Mouse (Mus musculus) ovary, postnatal 14 days (tissue): ENCODE results near the gene Foxg1.

ENCODE experiments used
- DNase-seq: peaks from one replicate; pipeline ENCODE4 v3.0.0; 2022; ENCODE audit warnings: low spot score

Gene Foxg1

DNA sequence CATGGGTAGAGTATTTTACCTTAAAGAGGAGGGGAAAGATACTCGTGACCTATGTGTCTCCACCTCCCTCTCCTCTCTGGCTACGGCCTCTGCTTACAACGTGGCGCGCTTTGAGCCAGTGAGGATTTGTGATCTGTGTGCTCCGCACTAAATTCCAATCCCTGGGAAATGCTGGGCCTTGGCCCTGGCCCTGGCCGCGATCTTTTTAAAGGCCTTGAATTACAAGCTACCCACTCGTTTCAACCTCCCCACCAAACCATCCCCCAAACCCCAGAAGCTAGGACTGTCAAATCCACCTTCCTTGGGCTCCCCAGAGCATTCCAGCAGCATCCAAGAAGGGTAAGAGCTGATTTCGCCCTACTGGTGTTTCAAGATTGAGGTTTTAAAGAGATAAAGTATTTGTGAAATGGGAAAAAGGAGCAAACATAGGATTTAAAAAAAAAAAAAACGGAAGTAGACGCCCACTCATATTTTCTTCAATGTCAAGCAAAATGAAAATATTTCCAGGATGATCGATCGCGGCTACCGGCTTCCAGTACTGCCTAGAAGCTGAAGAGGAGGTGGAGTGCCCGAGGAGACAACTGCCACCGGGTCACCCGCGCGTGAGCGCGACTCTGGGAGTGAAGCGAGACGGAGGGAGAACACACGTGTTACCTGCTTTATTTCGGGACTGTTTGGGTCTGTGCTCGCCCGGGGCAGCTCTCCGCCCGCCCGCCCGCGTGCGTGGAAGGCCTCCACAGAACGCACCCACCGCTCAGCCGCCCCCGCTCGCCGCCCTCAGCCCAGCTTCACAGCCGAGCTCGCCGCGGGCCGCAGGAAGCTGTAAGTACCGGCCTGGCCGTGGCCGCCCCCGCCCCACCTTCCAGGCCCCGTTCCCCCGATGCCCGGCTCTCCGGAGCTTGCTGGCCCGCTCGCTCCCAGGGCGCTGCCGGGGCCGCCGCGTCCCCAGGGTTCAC, at the start of gene Foxg1:
Gene Foxg1, plus strand, starts transcription at position 96 of the 956 bp plus-strand sequence.
- DNase-seq = no peak

DNA sequence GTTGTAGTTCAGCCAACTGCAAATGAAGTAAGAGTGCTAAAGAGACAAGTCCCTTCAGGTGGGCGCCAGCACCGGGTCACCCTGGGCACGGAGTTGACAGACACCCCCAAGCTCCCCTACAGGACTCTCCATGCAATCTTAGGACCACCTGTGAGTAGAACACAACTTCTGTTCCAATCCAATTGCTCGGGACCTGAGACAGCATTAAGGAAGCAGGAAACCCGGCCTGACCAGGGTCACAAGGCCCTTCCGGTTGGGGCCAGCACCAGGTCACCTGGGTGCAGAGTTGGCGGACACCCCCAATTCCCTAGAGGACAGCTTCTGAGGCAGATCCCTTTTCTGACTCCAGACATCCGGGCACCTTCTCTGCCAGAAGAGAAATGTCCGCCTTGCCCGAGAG, 32.8 kb upstream of the Foxg1 start:
- DNase-seq = no peak

DNA sequence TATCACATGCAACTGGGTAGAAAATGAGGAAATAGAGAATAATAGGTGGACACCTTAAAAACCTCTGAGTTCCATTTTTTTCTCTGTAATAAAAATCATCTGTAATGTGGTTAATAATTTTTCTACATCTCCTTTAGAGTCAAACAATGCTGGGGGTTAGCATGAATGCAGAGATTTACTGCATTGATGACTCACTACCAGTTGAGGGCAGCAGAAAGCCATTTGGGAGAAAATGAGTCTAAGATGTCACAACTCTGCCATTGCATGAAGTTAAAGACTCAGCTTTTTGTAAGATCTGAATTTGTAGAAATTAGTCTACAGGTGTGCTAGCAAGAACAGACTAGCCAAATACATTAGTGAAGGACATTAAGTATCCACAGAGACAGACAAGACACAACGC, 13.5 kb upstream of the Foxg1 start:
- no peak for DNase-seq

DNA sequence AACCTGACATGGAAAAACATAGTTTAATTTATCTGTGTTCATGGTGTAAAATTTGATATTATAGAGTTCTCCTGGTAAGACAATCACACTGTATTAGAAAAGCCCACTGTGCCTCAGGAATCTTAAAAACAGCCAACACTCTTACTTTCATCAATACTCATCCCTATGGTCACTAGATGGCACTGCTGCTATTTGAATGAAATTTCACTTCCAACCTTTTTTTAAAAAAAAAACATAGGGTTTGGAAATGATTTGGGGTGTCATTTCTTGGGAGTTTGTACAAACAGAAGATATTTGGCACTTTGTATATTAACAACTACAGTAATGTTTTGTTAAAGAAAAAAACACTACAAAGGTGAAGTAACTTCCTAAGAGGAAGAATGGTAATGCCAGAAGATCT, 10.3 kb upstream of the Foxg1 start:
- DNase-seq = no peak

DNA sequence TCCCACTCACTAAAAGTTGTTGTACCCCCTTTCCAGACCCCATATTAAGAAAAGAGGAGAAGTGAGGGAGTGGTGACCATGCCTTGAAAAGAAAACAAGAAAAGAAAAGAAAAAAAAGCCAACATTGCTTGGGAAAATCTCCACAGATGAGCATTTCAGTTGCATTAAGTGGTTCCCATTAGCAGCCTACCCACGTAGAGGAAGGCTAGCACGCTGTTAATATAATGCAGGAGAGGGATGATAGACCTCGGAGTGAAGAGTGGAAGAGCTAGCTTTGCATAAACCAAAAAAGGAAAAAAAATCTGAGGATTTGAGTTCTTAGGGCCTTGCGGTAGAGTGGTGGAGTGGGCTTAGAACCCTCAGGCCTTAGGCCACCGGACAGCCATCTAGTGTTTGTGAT, 9.3 kb upstream of the Foxg1 start:
- no peak for DNase-seq

DNA sequence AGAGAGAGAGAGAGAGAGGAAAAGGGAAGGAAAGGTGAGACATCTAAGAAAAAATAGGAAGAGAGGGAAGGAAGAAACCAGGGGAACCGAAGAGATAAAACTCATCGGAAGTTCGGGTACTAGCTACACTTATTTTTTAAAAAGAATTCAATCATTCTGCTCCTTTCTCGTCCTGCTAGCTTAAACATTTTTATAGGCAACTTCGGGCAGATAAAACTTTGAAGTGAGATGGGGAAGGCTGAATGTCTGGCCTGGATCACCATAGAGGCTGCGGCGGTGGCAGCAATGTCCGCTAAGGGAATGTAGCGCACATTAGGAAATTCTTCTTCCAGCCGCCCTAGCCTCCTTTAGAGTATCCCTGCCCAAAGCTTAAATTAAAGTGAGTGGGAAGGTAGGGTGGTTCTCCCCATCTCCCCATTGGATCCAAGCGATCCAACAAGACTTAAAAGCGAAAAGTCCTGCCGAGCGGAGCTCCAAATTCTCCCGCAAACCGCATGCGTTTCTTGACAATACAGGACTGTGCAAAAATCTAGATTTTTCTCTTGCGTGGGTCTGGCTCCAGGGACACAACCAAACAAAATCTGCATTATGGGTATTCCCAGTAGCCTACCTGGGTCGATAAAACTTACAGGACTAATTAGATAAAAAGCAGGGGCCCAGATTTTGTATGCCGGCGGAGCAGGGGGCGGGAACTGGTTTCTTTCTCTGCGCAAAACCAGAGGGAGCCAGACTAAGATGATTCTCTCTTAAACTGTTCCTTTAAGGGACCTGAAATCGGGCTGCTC, 8.4 kb upstream of the Foxg1 start:
- no peak for DNase-seq

DNA sequence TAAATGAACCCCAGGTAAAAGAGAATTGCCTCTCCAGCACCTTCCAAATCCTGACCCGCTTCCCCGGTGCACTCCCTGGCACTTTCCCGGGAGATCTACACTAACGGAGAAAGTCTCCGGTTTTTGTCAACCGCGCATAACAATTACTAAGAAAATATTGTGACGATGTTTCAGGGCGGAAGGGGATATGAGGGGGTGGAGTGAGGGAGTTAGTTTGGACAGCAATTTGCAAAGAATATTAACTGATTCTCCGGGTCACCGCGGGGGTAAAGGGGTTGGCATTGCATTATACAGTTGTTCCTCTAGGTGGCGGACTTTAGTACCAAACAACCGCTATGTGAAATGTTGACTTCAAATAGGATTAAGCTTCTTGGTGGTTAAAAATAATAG, 7.9 kb upstream of the Foxg1 start:
- DNase-seq = no peak

DNA sequence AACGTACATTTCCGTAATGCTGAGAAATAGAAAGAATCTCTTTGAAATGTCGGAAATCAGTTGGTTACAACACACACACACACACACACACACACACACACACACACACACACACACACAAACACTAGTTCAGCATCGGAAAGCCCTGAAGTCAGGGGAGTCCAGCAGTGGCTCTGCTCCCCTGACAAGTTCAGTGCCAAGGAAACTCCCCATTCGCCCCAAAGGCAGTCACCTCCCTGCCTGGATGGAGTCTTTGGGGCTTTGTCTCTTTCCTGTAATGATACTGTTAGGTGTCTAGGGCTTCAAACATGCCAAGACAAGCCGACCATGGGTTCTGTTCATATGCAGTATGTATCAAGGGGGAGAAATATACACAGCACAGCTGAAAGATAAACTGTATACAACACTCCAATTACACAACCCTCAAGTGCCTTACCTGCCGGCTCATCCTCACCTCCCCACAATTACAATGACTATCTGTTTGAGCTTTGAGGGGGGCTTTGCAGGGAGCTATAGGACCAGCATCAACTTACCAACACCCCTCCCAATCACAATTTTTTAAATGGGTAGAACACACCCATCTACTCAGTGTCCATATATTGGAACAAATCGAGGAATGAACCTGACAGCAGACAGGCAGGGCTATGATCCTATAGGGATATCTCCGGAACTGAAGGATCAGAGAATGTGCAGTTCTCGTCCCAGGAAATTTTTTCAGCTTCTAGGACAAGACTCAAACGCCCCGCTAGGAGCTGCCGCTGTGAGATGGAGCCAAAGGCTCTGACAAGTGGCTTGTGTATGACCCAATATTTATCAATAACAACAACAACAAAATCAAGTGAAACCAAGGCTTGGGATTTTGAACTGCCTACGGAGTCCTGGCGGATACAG, 6.8 kb upstream of the Foxg1 start:
- DNase-seq = no peak

DNA sequence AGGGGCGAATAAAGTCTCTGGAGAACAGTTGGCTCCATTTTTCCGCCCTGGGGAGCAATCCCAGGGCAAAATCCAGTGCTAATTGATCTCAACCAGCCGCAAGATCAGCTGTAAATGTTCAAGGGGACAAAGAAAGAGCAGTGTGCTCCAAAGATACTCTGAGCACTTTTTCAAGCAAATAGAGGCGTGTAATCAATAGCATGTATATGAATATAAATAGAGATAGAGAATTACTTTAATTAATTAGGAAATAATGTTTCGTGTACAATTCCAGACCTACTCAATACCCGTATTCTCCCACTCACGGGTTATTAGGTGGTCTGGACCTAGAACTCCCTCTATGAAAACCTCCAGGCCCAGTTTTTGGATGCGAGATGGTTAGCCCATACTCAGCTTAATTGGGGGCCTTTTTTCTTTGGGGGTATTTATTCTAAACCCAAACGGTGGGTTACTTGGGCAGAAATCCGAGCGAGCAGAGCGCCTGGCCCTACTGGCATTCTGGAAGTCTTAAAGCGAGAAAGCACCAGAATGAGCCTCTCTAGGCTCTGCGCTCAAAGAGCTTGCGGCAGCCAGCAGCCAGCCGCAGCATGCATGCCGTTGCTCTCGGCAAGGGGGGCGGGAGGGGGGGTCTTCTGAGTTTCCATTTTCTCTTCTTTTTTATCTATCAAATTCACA, 6.0 kb upstream of the Foxg1 start:
- no peak for DNase-seq

DNA sequence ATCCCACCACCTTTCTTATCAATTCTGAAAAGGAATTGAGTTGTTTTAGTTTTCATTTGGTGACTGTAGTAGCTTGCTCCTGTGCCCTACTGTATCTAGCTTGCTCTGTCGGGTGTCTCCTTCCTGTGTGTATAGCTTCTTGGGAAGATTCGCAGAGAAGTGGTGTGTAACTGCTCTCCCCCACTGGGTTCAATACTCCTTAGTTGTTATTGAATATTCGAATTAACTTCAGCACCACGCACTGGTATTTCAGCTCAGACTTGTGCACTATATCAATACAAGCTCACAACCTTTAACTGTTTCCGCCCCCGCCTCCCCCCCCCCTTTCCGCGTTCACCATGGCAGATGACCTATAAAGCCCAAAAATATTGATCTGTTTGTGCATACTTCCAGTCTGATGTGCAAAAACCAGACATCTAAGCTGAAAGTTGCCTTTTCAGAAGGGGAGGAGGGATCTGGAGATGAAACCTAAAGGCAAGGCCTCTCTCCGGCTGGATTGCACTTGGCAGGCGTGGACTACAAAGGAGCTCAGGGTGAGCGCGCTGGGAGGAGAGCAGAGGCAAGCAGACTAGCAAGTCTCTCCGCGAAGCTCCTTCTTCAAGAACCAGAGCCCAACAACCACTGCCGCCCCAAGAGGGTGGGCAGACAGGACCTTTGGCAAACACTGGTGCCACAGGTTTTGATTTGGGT, 5.0 kb upstream of the Foxg1 start:
- no peak for DNase-seq

DNA sequence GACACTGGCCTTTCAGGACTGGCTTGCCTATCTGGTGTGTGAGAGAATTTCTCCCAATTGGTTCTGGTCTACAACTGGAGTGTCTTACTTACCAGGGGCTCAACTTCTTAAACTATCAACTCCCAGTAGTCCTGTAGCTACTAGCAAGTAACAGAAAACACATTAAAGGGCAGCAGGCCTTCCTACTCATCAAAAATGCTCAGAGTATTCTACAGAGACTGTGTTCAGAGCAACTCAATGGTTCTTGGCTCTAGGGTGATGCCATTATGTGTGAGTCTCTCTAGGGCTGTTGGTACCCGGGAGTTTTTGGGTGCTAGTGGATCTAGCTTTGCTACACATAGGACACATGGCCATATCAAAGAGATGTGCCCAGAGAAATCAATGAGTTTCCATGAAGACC, 3.5 kb upstream of the Foxg1 start:
- no peak for DNase-seq

DNA sequence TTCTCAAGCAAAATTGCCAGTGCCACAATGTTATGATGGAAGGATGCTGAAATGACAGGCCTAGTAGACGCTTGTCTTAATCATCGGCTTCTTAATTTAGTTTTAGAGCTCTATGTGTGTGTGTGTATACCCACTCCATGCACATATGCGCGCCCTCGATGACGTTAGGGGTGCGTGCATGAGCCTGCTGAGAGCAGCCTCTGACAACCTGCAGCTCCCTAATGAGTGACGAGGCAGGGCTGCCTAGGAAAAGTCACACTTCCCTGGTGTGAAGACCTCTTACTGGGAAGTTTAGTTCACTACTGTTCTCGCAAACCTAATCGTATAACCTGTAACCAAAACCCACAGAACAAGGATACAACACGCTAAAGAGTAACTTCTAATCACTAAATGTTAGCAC, 3.0 kb upstream of the Foxg1 start:
- no peak for DNase-seq

DNA sequence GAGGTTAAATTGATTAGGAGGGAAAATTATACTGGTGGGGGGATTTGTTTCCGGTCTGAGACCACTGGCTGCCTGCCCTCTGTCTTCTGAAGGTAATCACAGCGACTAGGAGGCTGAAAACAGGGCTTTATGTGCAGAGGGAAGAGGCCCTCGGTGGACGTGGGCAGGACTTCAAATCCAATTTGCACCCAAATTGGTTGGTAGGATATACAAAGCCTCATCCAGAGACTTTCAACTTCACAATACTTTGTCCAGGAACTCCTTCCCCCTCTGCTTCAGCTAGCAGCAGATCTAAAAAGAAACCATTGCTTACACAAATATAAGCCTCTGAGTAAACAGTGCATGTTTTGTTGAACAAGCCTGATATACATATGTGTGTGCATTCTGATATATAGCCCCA, 2.0 kb upstream of the Foxg1 start:
- no peak for DNase-seq

DNA sequence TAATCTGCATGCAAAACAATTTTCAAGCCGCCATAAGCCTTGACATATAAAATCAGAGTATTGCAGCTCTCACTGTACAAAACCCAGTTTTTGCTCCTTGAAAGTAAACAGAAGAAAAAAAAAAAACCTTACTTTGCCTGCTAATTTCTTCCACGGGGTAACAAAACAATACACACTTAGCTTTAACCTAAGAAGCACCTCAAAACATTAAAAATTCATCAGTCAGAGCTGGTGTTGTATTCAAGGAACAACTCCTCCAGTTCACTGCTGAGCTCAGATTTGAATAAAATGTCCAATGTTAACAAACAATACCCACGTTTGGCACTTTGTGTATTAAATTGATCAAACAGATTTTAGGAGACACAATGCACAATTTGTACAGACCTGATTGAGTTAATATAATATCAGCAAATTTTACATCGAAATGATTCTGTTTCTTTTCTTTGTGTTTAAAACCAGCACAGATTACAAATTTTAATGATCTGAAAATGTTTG, 1.4 kb upstream of the Foxg1 start:
- DNase-seq = no peak

DNA sequence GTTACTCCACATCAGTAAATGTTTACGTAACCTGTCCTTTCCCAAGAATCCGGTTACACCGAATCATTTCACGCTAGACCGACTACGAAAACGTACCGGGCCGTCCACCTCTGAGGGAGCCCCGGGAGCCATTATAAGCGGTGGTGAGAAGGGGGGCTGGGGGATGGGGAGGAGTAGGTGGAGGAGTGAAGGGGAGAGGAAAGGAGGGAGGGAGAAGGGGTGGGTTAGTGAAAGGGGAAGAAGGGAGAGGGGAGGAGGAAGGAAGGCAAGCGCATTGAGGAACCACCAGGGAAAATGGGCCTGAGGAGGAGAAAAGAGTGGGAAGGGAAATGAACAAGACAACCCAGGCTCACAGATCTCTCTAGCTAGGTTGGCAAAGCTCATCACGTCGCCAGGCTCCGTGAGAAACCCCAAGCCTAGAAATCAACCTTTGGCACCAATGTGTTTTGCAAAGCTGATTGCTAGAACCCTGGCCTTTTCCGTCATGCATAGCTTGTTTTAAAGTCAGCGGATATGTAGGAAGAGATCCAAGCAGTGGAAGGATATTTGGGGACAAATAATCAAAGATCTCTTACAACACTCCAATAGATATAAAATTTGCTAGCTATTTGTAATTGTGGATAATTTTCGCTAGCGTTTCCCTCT, 617 bp upstream of the Foxg1 start:
- no peak for DNase-seq

DNA sequence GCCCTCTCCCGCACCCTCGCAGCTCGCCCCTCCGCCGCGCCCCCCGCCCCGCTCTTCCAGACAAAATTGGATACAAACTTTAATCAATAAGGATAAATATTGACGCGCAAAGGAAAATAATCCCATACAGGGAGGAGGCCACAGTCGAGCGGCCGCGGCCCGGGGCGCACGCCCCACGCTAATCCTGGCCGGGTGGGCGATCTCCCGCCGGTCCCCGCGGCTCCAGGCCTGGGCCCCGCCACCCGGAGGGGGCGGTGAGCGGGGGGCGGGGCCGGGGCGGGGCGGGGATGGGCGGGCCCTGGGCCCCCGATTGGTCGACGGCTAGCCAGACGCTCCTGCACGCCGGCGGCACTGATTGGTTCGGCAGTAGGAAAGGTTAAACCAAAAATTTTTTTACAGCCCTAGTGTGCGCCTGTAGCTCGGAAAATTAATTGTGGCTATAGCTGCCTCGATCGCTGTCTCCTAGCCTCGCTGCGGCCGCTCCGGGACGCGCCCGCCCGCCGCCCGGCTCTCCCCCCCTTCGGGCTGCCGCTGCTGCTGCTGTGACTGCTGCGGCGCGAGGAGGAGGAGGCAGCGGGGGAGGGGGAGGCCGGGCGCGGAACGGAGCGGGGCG, 1.2 kb downstream of the Foxg1 start:
- DNase-seq = no peak

DNA sequence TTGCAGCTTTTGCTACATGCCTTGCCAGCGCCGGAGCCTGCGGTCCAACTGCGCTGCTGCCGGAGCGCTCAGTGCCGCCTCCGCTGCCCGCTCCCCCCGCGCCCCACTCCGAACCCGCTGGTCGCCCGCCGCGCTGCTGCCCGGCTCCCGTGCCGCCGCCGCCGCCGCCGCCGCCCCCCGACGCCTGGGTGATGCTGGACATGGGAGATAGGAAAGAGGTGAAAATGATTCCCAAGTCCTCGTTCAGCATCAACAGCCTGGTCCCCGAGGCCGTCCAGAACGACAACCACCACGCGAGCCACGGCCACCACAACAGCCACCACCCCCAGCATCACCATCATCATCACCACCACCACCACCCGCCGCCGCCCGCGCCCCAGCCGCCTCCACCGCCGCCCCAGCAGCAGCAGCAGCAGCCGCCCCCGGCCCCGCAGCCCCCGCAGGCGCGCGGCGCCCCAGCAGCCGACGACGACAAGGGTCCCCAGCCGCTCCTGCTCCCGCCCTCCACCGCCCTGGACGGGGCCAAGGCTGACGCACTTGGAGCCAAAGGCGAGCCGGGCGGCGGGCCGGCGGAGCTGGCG, 1.9 kb downstream of the Foxg1 start:
- DNase-seq = no peak

DNA sequence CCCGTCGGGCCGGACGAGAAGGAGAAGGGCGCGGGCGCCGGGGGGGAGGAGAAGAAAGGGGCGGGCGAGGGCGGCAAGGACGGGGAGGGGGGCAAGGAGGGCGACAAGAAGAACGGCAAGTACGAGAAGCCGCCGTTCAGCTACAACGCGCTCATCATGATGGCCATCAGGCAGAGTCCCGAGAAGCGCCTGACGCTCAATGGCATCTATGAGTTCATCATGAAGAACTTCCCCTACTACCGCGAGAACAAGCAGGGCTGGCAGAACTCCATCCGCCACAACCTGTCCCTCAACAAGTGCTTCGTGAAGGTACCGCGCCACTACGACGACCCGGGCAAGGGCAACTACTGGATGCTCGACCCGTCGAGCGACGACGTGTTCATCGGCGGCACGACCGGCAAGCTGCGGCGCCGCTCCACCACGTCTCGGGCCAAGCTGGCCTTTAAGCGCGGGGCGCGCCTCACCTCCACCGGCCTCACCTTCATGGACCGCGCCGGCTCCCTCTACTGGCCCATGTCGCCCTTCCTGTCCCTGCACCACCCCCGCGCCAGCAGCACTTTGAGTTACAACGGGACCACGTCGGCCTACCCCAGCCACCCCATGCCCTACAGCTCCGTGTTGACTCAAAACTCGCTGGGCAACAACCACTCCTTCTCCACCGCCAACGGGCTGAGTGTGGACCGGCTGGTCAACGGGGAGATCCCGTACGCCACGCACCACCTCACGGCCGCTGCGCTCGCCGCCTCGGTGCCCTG, 2.6 kb downstream of the Foxg1 start, which contains the start of gene Gm43517:
Gene Gm43517, plus strand, starts transcription at position 299 of the 755 bp plus-strand sequence.
- no peak for DNase-seq

DNA sequence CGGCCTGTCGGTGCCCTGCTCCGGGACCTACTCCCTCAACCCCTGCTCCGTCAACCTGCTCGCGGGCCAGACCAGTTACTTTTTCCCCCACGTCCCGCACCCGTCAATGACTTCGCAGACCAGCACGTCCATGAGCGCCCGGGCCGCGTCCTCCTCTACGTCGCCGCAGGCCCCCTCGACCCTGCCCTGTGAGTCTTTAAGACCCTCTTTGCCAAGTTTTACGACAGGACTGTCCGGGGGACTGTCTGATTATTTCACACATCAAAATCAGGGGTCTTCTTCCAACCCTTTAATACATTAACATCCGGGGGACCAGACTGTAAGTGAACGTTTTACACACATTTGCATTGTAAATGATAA, 3.2 kb downstream of the Foxg1 start:
- DNase-seq = no peak
